Mouse (Mus musculus) forebrain, embryonic 16.5 days (tissue): ENCODE measurements around the gene Spats2l. TPM values are rescaled to one million over a fixed set of nuclear protein-coding genes. Genes with fewer than 3 reads are reported as not detected.

Experiments used
- ATAC-seq: fragments of 200-750 bp; cut with Nextera tagmentation; 2 replicates; pipeline ENCODE4 v1.8.0; 2017; ENCODE audit warnings: mild to moderate bottlenecking, moderate library complexity
- H3K27ac ChIP-seq: fragments of 300-500 bp; sonication (generic); 2 replicates; pipeline ENCODE4 v1.5.1; 2014; ENCODE audit warnings: low read length, control low read depth
- H3K27me3 ChIP-seq: fragments of 300-500 bp; sonication (generic); replicated peaks from 2 replicates; pipeline ENCODE4 v1.6.1; 2014; ENCODE audit warnings: low read length; ENCODE audit not compliant: control insufficient read depth, insufficient read depth
- H3K36me3 ChIP-seq: fragments of 300-500 bp; sonication (generic); 2 replicates; pipeline ENCODE4 v1.6.1; 2014; ENCODE audit not compliant: control insufficient read depth, insufficient read depth
- H3K4me1 ChIP-seq: fragments of 300-500 bp; sonication (generic); replicated peaks from 2 replicates; pipeline ENCODE4 v1.6.1; 2014; ENCODE audit warnings: low read length; ENCODE audit not compliant: control insufficient read depth, insufficient read depth
- H3K4me2 ChIP-seq: fragments of 300-500 bp; sonication (generic); 2 replicates; pipeline ENCODE4 v1.6.1; 2014; ENCODE audit warnings: mild to moderate bottlenecking, low read length, control low read depth
- H3K4me3 ChIP-seq: fragments of 300-500 bp; sonication (generic); replicated peaks from 2 replicates; pipeline ENCODE4 v1.5.1; 2014; ENCODE audit warnings: mild to moderate bottlenecking, low read length, control low read depth
- H3K9ac ChIP-seq: fragments of 300-500 bp; sonication (generic); replicated peaks from 2 replicates; pipeline ENCODE4 v1.6.1; 2014; ENCODE audit warnings: low read depth, low read length, control low read depth
- H3K9me3 ChIP-seq: fragments of 300-500 bp; sonication (generic); 2 replicates; pipeline ENCODE4 v1.6.1; 2016; ENCODE audit warnings: low read length; ENCODE audit not compliant: control insufficient read depth
- WGBS: fragments of 180-500 bp; shearing (Covaris S2); extraction: QIAGEN DNeasy Blood & Tissue Kit; methylation state at CpG from one replicate; pipeline ENCODE4 v1.1.7; 2014; 5-methylcytosine and 5-hydroxymethylcytosine counted together
- polyA plus RNA-seq: library from polyadenylated mRNA; unstranded; fragments of >200 nt; fragmentation: Nextera tagmentation; extraction: Ambion mirVana; gene quantifications from 2 replicates; pipeline ENCODE4 v1.2.1, GENCODE M21; 2015

Gene Spats2l
- polyA plus RNA-seq, 1 experiment from 2014 or later, result 52.3 TPM

- WGBS, result 47% methylated on average over 6 of the region's 6 CpGs
- no peak for ATAC-seq
These were observed 168.3 kb downstream of the Spats2l start for GRCm38 (mm10) chr1:57942215-57942614.

DNA sequence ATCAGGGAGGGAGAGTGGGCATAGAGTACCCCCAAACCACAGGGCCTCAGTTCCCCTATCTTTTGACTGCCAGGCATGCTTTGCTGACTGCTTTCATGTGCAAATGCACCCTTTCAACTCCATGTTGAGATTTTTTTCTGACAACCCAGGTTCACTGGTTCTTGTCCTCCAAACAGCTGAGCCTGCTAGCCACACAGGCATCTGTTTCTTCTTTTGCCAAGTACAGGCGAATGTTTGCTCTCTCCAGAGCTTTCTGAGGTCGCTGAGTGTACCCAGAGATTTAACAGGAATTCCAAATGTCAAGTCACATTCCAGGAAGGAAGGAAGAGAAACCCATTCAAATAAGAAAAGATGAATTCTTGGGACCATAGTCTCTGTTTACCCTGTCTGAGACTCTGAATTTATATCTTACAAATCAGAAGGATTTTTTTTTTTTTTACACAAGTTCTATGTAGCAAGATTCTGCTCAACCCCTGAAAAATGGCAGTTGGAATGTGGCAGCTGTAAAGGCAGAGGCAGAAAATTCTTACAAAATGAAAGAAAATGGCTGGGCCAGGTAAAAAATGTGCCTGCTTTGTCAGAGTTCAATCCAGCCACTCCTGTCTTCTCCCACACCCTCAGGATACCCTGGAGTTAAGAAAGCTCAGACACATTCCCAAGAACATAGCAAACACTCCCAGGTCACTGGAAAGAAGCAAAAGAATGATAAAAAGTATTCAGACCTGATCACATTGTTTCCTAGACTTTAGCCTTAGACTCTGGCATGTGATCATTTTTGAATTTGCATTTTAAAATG, 173.8 kb downstream of the Spats2l start:
- H3K4me1 ChIP-seq, result no peaks in the 10 kb centered on the region; the same call in 1 of the 2 replicates
- 14% methylated on average over 2 of the region's 2 CpGs for WGBS
- H3K36me3 ChIP-seq, result no peaks in the 10 kb centered on the region
- ATAC-seq, result no peak
- no peak overlapping the region for H3K4me2 ChIP-seq
- no peak overlapping the region for H3K9ac ChIP-seq
- no peak overlapping the region for H3K4me3 ChIP-seq
- no peaks in the 10 kb centered on the region for H3K9me3 ChIP-seq
- no peaks in the 10 kb centered on the region for H3K27me3 ChIP-seq
- H3K27ac ChIP-seq, result no peak overlapping the region

More at GRCm38 (mm10) chr1:57942215-57942614, 168.3 kb downstream of the Spats2l start:
- Histone ChIP-seq H3K36me3 (no peaks in the 10 kb centered on the region), H3K4me3 (no peak overlapping the region), H3K4me2 (no peak overlapping the region), H3K4me1 (peaks cover 7% of the 10 kb centered on the region), H3K9me3 (no peaks in the 10 kb centered on the region), H3K27ac (no peak overlapping the region), H3K9ac (no peak overlapping the region), H3K27me3 (no peaks in the 10 kb centered on the region)

DNA sequence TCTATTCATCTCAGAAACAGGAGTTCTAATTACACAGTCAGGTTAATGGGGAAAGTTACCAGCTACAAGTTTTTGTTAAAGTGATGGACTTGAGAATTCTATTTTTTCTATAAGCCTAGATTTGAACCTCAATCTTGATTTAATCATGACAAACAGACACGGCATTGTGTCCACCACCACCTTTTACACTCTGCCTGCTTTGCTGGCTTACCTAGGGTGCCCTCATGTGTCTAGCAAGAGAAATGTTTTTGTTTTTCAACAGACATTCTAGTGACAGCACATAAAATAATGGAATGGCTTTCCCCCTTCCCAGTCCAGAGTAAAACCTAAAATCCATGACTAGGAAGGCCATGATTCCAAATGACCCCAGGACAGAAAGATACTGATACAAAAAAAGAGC, 175.2 kb downstream of the Spats2l start:
- WGBS, result 9% methylated on average over 1 of the region's 1 CpGs
- Histone ChIP-seq H3K27ac (no peak overlapping the region), H3K9me3 (no peaks in the 10 kb centered on the region), H3K4me1 (no peaks in the 10 kb centered on the region; the same call in 1 of the 2 replicates), H3K4me2 (no peak overlapping the region), H3K27me3 (no peaks in the 10 kb centered on the region), H3K36me3 (no peaks in the 10 kb centered on the region), H3K4me3 (no peak overlapping the region), H3K9ac (no peak overlapping the region)
- ATAC-seq, result peak; percentile 44; the same call in 1 of the 2 replicates

DNA sequence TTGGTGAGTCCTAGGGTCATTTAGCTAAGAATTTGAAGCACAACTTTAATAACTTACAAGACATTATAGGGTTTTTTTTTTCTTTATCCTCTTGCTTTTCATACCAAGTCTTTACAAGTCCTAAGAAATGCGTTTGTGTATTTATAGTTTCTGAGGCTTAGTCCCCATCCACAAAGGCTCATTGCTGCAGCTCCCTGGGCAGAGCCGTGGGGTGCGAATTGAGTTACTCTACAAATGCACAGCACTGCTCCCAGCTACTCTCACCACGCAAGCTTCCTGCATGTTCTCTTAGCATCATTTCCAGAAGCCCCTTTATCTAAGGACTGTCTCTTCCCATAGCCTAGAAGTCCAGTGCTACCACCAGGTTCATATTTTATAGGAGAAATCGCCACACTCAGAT, 175.8 kb downstream of the Spats2l start:
- Histone ChIP-seq H3K27me3 (no peaks in the 10 kb centered on the region), H3K4me2 (no peak overlapping the region)
- no peak for ATAC-seq

GRCm38 (mm10) chr1:57952509-57952908, 178.5 kb downstream of the Spats2l start:
- H3K27me3 ChIP-seq, result no peaks in the 10 kb centered on the region
- no peak overlapping the region for H3K9ac ChIP-seq
- WGBS, result 95% methylated on average over 4 of the region's 4 CpGs
- no peak overlapping the region for H3K27ac ChIP-seq
- no peak for ATAC-seq
- H3K4me3 ChIP-seq, result no peak overlapping the region
- H3K4me2 ChIP-seq, result no peak overlapping the region
- H3K9me3 ChIP-seq, result no peaks in the 10 kb centered on the region
- no peaks in the 10 kb centered on the region; the same call in 1 of the 2 replicates for H3K4me1 ChIP-seq
- H3K36me3 ChIP-seq, result no peaks in the 10 kb centered on the region

More for the DNA sequence above, 175.8 kb downstream of the Spats2l start:
- Histone ChIP-seq H3K27ac (no peak overlapping the region), H3K36me3 (no peaks in the 10 kb centered on the region), H3K4me1 (no peaks in the 10 kb centered on the region; the same call in 1 of the 2 replicates), H3K9ac (no peak overlapping the region), H3K9me3 (no peaks in the 10 kb centered on the region), H3K4me3 (no peak overlapping the region)
- 47% methylated on average over 5 of the region's 5 CpGs for WGBS

DNA sequence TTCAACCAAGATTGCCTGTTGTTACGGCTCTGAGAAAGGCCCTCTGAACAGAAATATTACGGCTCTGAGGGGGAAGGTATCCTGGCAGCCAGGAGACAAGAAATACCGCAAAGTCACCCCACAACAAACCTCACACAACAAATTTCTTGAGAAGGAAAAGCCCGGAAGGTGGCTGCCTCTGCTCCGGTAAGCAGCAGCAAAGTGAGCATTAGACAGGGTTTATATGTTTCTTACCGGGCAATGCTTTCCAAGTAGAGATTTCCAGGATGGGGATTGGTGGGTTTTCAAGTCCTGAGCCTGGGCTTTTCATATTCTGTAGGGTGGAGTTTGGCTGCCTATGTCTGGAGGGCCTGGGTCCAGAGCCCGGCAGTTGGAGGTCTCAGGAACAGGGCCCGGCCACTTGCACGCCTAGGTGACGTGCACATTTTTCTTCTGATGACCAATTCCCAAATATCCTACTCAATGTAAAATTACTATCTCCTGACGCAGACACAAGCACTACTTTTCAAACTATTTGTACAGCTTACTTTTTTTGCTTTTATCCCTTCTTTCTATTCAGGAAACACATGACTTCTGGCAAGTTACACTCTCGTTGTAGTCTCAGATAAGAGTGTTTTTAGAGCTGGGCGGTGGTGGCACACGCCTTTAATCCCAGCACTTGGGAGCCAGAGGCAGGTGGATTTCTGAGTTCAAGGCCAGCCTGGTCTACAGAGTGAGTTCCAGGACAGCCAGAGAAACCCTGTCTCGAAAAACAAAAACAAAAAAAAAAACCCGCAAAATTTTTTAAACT, 179.8 kb downstream of the Spats2l start:
- no peak overlapping the region for H3K4me2 ChIP-seq
- no peaks in the 10 kb centered on the region for H3K27me3 ChIP-seq
- no peaks in the 10 kb centered on the region for H3K4me1 ChIP-seq
- no peak overlapping the region for H3K27ac ChIP-seq
- whole genome bisulfite sequencing, result 87% methylated on average over 16 of the region's 16 CpGs
- H3K4me3 ChIP-seq, result no peak overlapping the region
- no peaks in the 10 kb centered on the region for H3K36me3 ChIP-seq
- H3K9me3 ChIP-seq, result no peaks in the 10 kb centered on the region
- H3K9ac ChIP-seq, result no peak overlapping the region
- ATAC-seq, result no peak

GRCm38 (mm10) chr1:57954376-57954765, 180.4 kb downstream of the Spats2l start:
- 94% methylated on average over 5 of the region's 5 CpGs for WGBS
- Histone ChIP-seq H3K27me3 (no peaks in the 10 kb centered on the region), H3K27ac (no peak overlapping the region)

DNA sequence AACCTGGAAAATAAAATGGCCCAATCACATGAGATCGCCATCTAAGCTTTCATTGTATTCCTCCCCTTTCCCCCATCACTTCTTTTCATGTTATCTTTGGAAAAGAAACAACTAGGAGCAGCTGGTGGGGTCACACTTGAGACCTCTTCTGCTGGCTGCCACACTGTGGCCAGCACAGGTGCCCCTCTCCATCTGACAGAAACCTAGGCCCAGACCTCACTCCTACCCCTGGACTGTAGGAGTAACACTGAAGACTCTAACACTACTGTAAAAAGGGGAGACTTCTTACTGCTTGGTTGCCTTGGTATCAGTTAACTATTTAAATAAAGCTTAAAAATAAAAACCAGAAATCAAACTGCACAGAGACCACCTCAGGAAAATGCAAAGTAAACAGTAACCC, 181.8 kb downstream of the Spats2l start:
- no peaks in the 10 kb centered on the region for H3K27me3 ChIP-seq
- no peaks in the 10 kb centered on the region for H3K9me3 ChIP-seq
- H3K27ac ChIP-seq, result no peak overlapping the region
- H3K4me1 ChIP-seq, result no peaks in the 10 kb centered on the region
- peaks cover 4% of the 10 kb centered on the region; the same call in 1 of the 2 replicates for H3K36me3 ChIP-seq
- WGBS, result 94% methylated on average over 1 of the region's 1 CpGs
- no peak for ATAC-seq
- no peak overlapping the region for H3K4me2 ChIP-seq
- no peak overlapping the region for H3K4me3 ChIP-seq
- H3K9ac ChIP-seq, result no peak overlapping the region

More at GRCm38 (mm10) chr1:57954376-57954765, 180.4 kb downstream of the Spats2l start:
- no peaks in the 10 kb centered on the region for H3K36me3 ChIP-seq
- H3K9me3 ChIP-seq, result no peaks in the 10 kb centered on the region
- no peak overlapping the region for H3K9ac ChIP-seq
- no peak overlapping the region for H3K4me2 ChIP-seq
- H3K4me1 ChIP-seq, result no peaks in the 10 kb centered on the region
- no peak for ATAC-seq
- H3K4me3 ChIP-seq, result no peak overlapping the region
